Mouse (Mus musculus) hindbrain, embryonic 11.5 days (tissue): ENCODE measurements around the gene Zfp260. TPM values are rescaled to one million over a fixed set of nuclear protein-coding genes. Genes with fewer than 3 reads are reported as not detected.

Experiments
- ATAC-seq: fragments of 200-750 bp; cut with Nextera tagmentation; 2 replicates; pipeline ENCODE4 v1.8.0; 2017; ENCODE audit warnings: mild to moderate bottlenecking, moderate TSS enrichment, moderate library complexity; ENCODE audit not compliant: low FRiP score
- DNase-seq: peaks from one replicate; pipeline ENCODE4 v3.0.0-alpha.2; 2015; ENCODE audit warnings: low spot score
- H3K27ac ChIP-seq: fragments of 300-500 bp; sonication (generic); 2 replicates; pipeline ENCODE4 v1.5.1; 2014; ENCODE audit warnings: mild to moderate bottlenecking, low read depth, low read length
- H3K27me3 ChIP-seq: fragments of 300-500 bp; sonication (generic); 2 replicates; pipeline ENCODE4 v1.6.1; 2014; ENCODE audit warnings: mild to moderate bottlenecking, low read length, moderate library complexity, mixed read lengths; ENCODE audit not compliant: control insufficient read depth, insufficient read depth
- H3K36me3 ChIP-seq: fragments of 300-500 bp; sonication (generic); 2 replicates; pipeline ENCODE4 v1.6.1; 2014; ENCODE audit warnings: mild to moderate bottlenecking, low read length, moderate library complexity, mixed read lengths; ENCODE audit not compliant: control insufficient read depth, insufficient read depth
- H3K4me1 ChIP-seq: fragments of 300-500 bp; sonication (generic); replicated peaks from 2 replicates; pipeline ENCODE4 v1.6.1; 2014; ENCODE audit warnings: low read length, mixed read lengths; ENCODE audit not compliant: control insufficient read depth, insufficient read depth
- H3K4me2 ChIP-seq: fragments of 300-500 bp; sonication (generic); replicated peaks from 2 replicates; pipeline ENCODE4 v1.6.1; 2014; ENCODE audit warnings: mild to moderate bottlenecking, low read depth, low read length
- H3K4me3 ChIP-seq: fragments of 300-500 bp; sonication (generic); 2 replicates; pipeline ENCODE4 v1.5.1; 2014; ENCODE audit warnings: low read depth, low read length
- H3K9ac ChIP-seq: fragments of 300-500 bp; sonication (generic); 2 replicates; pipeline ENCODE4 v1.6.1; 2014; ENCODE audit warnings: low read depth, low read length
- H3K9me3 ChIP-seq: fragments of 300-500 bp; sonication (generic); 2 replicates; pipeline ENCODE4 v1.6.1; 2016; ENCODE audit warnings: low read length; ENCODE audit not compliant: control insufficient read depth
- WGBS: fragments of 180-500 bp; shearing (Covaris S2); extraction: QIAGEN DNeasy Blood & Tissue Kit; methylation state at CpG from one replicate; pipeline ENCODE4 v1.1.7; 2014; 5-methylcytosine and 5-hydroxymethylcytosine counted together
- polyA plus RNA-seq: library from polyadenylated mRNA; unstranded; fragments of >200 nt; fragmentation: Nextera tagmentation; extraction: Ambion mirVana; gene quantifications from 2 replicates; pipeline ENCODE4 v1.2.1, GENCODE M21; 2014

Zfp260 gene
- polyA plus RNA-seq: 128 and 132 TPM in 2 replicates

DNA sequence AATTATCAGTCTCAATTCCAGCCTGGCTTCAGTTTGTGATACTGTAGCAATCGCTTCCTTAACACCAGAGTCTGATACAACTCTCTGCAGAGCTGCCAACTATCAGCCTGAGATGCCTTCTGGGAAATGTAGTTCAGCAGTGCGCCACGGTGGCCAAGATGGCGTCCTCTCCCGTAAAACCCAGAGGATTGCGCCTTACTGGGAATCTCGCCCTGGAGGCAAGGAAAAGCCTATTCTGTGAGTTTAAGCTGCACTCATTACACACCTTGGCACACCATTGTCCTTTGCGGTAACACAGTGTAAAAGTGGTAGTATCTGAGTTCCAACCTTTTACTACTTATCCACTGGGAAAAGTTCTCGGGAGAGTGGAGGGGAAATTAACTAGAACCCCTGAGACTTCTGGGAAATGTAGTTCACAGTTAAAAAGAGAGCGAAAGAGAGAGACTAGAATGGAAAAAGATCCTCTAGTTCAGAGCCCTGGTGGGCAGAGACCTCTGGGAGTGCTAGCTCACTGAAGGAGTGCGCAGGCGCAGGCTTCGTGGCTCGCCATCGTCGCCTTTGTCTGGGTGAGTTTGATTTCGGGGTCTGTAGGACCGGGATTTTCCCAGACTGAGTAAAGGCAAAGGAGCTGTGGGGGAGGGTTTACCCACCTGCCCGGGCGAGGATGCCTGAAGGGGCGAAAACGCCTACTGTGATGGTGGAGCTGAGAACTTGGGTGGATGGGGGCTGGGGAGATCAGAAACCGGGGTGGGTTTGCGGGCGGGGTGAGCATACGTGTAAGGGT, at the start of gene Zfp260:
Gene Zfp260 (plus strand): TSS at position 132 of the 784 bp plus-strand sequence.
- peak within 1 kb of the TSS; percentile 60 for H3K4me2 ChIP-seq
- ATAC-seq: peak; percentile 81
- peak; percentile 97 for DNase-seq
- peak within 1 kb of the TSS; percentile 94 for H3K27ac ChIP-seq
- peak within 1 kb of the TSS; percentile 85 for H3K9ac ChIP-seq
- H3K4me3 ChIP-seq: peak within 1 kb of the TSS; percentile 56
- peaks cover 4% of the 10 kb centered on the region for H3K36me3 ChIP-seq
- no peaks in the 10 kb centered on the region for H3K27me3 ChIP-seq
- no peaks in the 10 kb centered on the region for H3K9me3 ChIP-seq
- under 1% methylated on average over 26 of the region's 26 CpGs for WGBS
- 0 out of 2 replicates have a peak, but pooled peaks cover 3% of the 10 kb centered on the region for H3K4me1 ChIP-seq

DNA sequence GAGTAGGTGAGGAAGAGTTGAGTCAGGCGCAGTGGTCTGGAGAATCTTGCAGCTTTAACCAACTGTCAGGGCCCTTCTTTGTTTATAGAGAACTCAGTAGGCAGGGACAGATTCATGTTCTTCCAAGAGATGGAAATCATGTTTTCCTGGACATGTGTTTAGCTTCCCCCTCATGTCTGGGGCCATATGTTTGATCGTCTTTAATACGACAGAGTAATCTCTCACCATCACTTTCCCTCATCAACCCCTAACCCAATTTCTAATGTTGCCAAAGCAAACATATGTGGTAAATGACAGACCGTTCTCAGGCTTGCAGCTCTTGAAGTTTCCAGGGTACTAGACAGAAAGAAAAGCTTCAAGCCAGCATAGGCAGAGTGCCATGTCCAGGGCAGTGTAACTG, 46.5 kb upstream of the Zfp260 start:
- ATAC-seq (no peak), DNase-seq (no peak)
- H3K36me3 ChIP-seq: no peaks in the 10 kb centered on the region
- no peaks in the 10 kb centered on the region for H3K9me3 ChIP-seq
- H3K27ac ChIP-seq: no peak overlapping the region
- 0 out of 2 replicates have a peak, but pooled peaks cover 2% of the 10 kb centered on the region for H3K4me1 ChIP-seq
- no peak overlapping the region for H3K9ac ChIP-seq
- no peak overlapping the region for H3K4me3 ChIP-seq
- no peak overlapping the region for H3K4me2 ChIP-seq
- H3K27me3 ChIP-seq: no peaks in the 10 kb centered on the region
- WGBS: 91% methylated on average over 4 of the region's 4 CpGs

DNA sequence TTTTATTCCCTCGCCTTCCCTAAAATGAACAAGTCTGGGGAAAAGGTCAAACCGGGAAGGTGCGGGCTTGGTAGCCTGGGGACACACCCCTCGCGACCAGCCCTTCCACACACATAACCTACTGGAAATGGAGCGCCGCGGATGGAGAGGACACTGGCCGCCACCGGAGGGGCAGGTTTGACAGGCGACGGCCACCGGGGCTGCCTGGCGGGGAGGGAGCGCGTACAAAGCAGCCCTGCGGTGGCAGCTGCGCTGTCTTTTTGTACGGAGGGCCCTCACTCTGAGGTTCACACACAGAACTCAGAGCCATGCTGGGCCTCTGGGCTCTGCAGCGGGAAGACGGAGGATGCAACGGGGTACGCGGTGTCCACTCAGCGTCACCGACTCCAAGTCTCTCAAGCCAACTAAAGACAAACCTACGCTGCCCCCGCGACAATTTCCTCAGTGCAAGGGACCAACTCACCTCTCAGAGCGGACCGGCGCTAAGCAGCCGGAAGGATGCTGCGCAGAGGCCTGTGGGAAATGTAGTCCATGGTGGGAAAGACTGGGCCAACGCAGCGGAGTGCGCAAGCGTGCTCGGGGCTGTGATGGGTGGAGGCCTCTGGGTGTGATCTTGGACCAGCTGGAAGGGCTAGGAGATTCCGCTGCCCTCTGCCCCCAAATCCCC, 43.6 kb upstream of the Zfp260 start, which contains the start of gene Zfp14:
Gene Zfp14 (minus strand): TSS at position 499 of the 667 bp plus-strand sequence.
- Histone ChIP-seq H3K4me1 (0 out of 2 replicates have a peak, but pooled peaks cover 2% of the 10 kb centered on the region), H3K9me3 (no peaks in the 10 kb centered on the region), H3K9ac (peak within 1 kb of the TSS; percentile 78), H3K27ac (peak within 1 kb of the TSS; percentile 90), H3K27me3 (no peaks in the 10 kb centered on the region), H3K4me3 (peak within 1 kb of the TSS; percentile 84), H3K36me3 (no peaks in the 10 kb centered on the region; the same call in 1 of the 2 replicates), H3K4me2 (peak within 1 kb of the TSS; percentile 89)
- peak; percentile 99 for ATAC-seq
- DNase-seq: peak; percentile 94
- WGBS: under 1% methylated on average over 39 of the region's 40 CpGs

DNA sequence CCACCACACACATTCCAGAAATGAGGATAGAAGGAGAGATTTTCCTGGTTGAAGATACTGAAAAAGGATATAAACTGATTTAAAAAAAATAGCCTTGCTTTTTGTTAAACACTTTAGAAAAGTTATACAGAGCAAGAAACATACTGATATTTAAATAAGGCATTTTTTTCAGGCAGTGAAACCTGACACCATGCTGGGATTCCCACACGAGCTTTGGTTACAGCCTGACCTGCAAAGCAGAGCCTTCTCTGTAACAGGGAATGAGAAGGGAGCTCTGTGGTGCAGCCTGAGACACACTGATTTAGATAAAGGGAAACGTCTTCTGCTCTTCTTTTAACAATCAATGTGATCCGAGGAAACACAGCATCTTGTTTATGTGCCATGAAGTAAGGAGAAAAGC, 41.0 kb upstream of the Zfp260 start:
- Histone ChIP-seq H3K9ac (no peak overlapping the region), H3K4me1 (0 out of 2 replicates have a peak, but pooled peaks cover 2% of the 10 kb centered on the region), H3K36me3 (peaks cover 2% of the 10 kb centered on the region; the same call in 1 of the 2 replicates), H3K9me3 (no peaks in the 10 kb centered on the region), H3K4me2 (no peak overlapping the region), H3K27ac (no peak overlapping the region), H3K27me3 (no peaks in the 10 kb centered on the region), H3K4me3 (no peak overlapping the region)
- 13% methylated on average over 3 of the region's 3 CpGs for WGBS
- ATAC-seq: no peak
- no peak for DNase-seq

DNA sequence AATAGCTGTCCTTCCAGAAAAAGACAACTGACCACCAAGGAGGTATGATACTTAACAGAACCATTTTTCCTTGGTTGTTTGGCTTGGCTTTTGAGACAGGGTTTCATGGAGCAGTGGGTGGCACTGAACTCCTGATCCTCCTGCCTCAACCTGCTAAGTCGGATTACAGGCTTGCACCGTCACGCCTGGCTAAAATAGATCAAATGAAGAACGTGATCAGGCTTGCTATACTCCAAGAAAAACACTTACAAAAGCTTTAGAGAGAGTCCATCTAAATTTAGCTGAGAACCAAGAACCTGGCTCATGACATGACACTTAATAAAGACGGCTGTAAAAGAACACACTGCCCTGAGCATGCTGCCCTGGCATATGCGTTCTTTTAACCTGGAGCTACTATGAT, 34.2 kb upstream of the Zfp260 start:
- Histone ChIP-seq H3K4me1 (no peaks in the 10 kb centered on the region), H3K36me3 (peaks cover 5% of the 10 kb centered on the region; the same call in 1 of the 2 replicates), H3K27me3 (no peaks in the 10 kb centered on the region), H3K4me3 (no peak overlapping the region), H3K9me3 (no peaks in the 10 kb centered on the region), H3K9ac (no peak overlapping the region), H3K4me2 (no peak overlapping the region), H3K27ac (no peak overlapping the region)
- ATAC-seq: no peak
- 92% methylated on average over 6 of the region's 6 CpGs for WGBS
- DNase-seq: no peak

DNA sequence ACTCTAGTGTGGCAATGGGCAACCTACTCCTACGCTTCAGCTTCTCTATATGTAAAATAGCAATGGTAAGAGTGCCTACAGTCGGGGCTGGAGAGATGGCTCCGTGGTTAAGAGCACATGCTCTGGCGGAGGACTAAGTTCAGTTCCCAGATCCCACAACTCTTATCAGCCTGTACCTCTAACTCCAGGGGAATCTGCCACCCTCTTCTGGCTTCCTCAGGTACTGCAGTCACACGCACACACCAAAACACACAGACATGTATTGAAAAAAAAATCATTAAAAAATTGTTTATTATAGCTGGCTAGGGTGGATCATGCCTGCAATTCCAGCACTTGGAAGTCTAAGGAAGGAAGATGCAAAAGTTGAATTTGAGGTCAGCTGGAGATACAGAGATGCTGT, 32.1 kb upstream of the Zfp260 start:
- Histone ChIP-seq H3K36me3 (0 out of 2 replicates have a peak, but pooled peaks cover 3% of the 10 kb centered on the region), H3K4me1 (no peaks in the 10 kb centered on the region), H3K27ac (no peak overlapping the region), H3K9me3 (no peaks in the 10 kb centered on the region), H3K4me3 (no peak overlapping the region), H3K27me3 (no peaks in the 10 kb centered on the region), H3K9ac (no peak overlapping the region), H3K4me2 (no peak overlapping the region)
- 88% methylated on average over 5 of the region's 5 CpGs for WGBS
- DNase-seq (peak; percentile 33), ATAC-seq (no peak)

DNA sequence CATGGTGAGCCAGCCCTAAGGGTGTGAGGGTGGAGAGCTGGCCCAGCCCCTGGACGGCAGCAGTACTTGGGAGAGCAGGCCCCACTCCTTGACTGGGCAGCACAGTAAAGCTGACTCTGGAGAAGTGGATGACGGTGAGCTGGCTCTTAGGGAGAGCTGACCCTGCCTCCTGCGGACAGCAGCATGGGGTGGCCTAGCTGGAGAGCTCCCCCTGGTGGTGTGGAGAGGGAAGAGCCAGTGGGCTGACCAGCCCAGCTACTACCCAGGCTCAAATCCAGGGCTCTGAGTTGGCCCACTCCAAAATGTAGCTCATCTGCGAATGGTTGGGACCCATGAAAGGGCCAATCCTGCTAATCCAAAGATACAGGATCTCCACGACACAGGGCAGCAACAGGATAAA, 30.0 kb upstream of the Zfp260 start:
- WGBS: 82% methylated on average over 5 of the region's 5 CpGs
- ATAC-seq: no peak

DNA sequence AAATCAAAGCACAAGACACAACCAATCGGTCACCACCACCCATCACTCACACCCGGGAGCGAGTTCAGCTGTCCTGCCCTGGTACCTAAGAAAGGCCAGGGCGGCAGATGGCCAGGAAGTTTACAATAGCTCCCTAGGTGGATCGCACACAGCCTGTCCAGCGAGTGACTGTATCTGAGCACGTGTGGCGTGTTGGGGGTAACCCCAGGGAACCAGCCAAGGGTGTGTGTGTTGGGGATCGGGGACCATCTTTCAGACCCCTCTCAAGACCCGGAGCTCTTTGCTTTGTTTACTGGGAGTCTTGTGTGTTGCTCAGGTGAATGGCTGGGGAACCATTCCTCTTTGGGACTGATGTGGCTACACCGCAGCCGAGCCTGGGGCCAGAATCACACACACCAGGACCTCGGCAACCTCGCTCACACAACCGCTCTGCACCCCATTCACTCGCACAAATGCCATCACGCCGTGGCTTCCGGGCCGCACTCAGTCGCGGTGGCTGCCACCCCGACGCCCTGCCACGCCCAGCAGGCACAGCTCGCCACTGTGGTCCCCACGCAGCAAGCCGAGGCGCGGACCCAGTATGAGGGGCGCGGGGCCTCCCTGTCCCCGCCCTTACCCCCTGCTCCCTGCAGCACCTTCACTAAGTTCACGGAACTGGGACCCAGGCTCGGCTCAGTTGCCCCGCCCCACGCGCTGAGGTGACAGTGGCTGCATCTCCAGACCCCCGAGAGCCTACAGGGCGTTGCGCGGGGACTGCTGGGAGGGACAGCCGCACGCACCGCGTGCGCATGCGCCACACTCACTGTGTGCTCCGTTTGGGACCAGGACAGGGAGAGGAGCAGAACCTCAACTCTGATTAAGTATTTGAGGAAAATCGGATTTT, 22.2 kb upstream of the Zfp260 start, which contains the start of gene Zfp82:
Gene Zfp82 (minus strand): TSS at position 755 of the 883 bp plus-strand sequence.
- peak within 1 kb of the TSS; percentile 79 for H3K4me3 ChIP-seq
- whole genome bisulfite sequencing: under 1% methylated on average over 50 of the region's 50 CpGs
- H3K36me3 ChIP-seq: no peaks in the 10 kb centered on the region
- no peaks in the 10 kb centered on the region for H3K27me3 ChIP-seq
- H3K4me1 ChIP-seq: no peaks in the 10 kb centered on the region
- no peaks in the 10 kb centered on the region for H3K9me3 ChIP-seq
- ATAC-seq (peak; percentile 93), DNase-seq (peak; percentile 93)
- peak within 1 kb of the TSS; percentile 71 for H3K27ac ChIP-seq
- H3K9ac ChIP-seq: peak within 1 kb of the TSS; percentile 77
- peak within 1 kb of the TSS; percentile 91 for H3K4me2 ChIP-seq

More for the DNA sequence above, 30.0 kb upstream of the Zfp260 start:
- H3K4me2 ChIP-seq: no peak overlapping the region
- 0 out of 2 replicates have a peak, but pooled peaks cover 3% of the 10 kb centered on the region for H3K36me3 ChIP-seq
- H3K4me1 ChIP-seq: no peaks in the 10 kb centered on the region
- H3K9me3 ChIP-seq: no peaks in the 10 kb centered on the region
- H3K4me3 ChIP-seq: no peak overlapping the region
- no peak for DNase-seq
- H3K27me3 ChIP-seq: no peaks in the 10 kb centered on the region
- H3K27ac ChIP-seq: no peak overlapping the region
- no peak overlapping the region for H3K9ac ChIP-seq
